Mouse (Mus musculus): ENCODE results near the gene Mtus2. TPM values are rescaled to one million over a fixed set of nuclear protein-coding genes. Genes with fewer than 3 reads are reported as not detected.

Gene Mtus2
- polyA plus RNA-seq, 1 experiment: 0.04 TPM

DNA sequence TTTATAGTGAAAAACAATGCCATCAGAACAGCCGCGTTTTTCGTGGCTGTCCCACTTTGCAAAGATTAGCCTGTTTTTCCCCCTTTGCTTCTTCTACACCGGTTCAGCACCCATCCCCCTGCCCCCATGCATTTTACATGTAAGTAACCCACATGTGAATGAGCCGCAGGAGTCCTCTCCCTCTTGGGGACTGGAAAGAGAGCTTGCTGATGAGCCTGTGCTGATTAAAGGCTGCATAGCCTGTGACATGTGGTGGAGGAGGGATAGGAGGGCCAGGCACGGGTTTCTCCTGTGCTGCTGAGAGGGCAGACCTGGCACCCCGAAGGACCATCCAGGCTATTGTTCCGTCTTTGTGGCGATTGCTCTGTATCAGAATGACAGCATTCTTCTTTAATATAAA is 151.2 kb downstream of the Mtus2 start:
- H3K4me3 ChIP-seq (ENCODE audit: insufficient read depth, poor library complexity, severe bottlenecking): no peak overlapping the region
- H3K27me3 ChIP-seq (ENCODE audit: control insufficient read depth, insufficient read depth, insufficient read length): no peaks in the 10 kb centered on the region
- TF ChIP-seq MYOD1 (IDR thresholded peaks at IDR 0.05; ENCODE audit: control insufficient read depth, insufficient read length, low read depth) (no peak), MAX (IDR thresholded peaks at IDR 0.05) (no peak)
- no peaks in the 10 kb centered on the region for H3K36me3 ChIP-seq (ENCODE audit: control insufficient read depth, insufficient read depth)
- H3K79me2 ChIP-seq (ENCODE audit: control insufficient read depth, insufficient read depth): no peaks in the 10 kb centered on the region
- no peak overlapping the region for H3ac ChIP-seq (ENCODE audit: control insufficient read depth, insufficient read length, low read depth)
- H3K79me3 ChIP-seq (ENCODE audit: low read depth): no peaks in the 10 kb centered on the region

DNA sequence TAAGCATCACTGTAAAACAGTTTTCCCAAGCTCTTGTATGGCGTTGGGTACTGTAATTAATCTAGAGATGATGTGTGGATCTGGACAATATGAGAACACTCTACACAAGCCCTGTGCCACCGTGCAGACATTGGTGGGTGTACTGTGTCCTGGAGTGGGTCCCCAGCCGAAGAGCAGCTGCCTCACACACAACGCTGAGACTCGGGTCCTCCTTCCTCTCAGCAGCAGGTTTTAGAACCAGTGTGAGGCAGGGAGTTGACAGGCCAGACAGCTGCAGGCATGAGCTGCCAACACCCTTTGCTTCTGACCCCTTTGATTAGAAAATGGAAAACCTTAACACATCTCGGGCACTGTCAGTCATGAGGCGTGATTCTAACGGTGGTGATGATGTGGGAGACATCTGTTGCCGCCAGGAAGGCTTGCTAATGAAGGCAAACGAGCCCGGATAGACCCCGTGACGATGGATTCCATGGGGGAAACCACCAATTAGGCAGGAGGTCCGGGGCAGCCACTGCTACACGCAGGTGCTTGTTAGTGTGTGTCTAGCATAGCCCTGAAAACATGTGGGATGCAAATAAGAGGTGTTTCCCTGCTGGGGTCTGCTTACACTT is 158.2 kb downstream of the Mtus2 start:
- no peaks in the 10 kb centered on the region for H3K27me3 ChIP-seq (ENCODE audit: control insufficient read depth, insufficient read depth, insufficient read length)
- H3ac ChIP-seq (ENCODE audit: control insufficient read depth, insufficient read length, low read depth): no peak overlapping the region
- no peaks in the 10 kb centered on the region for H3K36me3 ChIP-seq (ENCODE audit: control insufficient read depth, insufficient read depth)
- H3K79me3 ChIP-seq (ENCODE audit: low read depth): no peaks in the 10 kb centered on the region
- no peak overlapping the region for H3K4me3 ChIP-seq (ENCODE audit: insufficient read depth, poor library complexity, severe bottlenecking)
- H3K79me2 ChIP-seq (ENCODE audit: control insufficient read depth, insufficient read depth): no peaks in the 10 kb centered on the region
- TF ChIP-seq MAX (IDR thresholded peaks at IDR 0.05) (no peak), CTCF (IDR thresholded peaks at IDR 0.05; ENCODE audit: control insufficient read depth, insufficient read depth, insufficient read length) (no peak), USF1 (IDR thresholded peaks at IDR 0.05; ENCODE audit: low read depth) (no peak), FOSL1 (IDR thresholded peaks at IDR 0.05; ENCODE audit: insufficient read depth, low read length, poor library complexity, severe bottlenecking) (no peak), CEBPB (IDR thresholded peaks at IDR 0.05; ENCODE audit: low read depth) (no peak), MYOD1 (IDR thresholded peaks at IDR 0.05; ENCODE audit: control insufficient read depth, insufficient read length, low read depth) (no peak), MYOG (IDR thresholded peaks at IDR 0.05; ENCODE audit: control insufficient read depth, extremely low read depth, insufficient read length) (no peak)

DNA sequence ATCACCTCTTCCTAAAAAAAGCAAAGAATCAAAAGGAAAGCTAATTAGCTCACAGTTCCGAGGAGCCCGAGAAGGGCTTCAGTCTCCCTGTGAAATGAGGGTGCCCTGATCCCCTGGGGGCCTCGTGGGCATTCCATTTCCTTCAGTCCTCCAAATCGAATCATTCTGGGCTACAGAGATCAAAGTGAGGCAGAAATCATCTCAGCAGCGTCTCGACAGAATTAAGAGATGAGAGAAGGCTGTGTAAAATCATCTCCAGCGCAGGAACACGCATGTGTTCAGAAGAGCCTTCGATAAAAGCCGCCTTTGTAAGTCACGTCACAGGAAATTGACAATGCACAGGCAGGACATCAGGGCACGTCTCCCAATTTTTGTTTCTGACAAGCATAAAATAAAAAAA is 167.2 kb downstream of the Mtus2 start:
- TF ChIP-seq CEBPB (IDR thresholded peaks at IDR 0.05; ENCODE audit: low read depth): no peak
- no peak for TF ChIP-seq CTCF (IDR thresholded peaks at IDR 0.05; ENCODE audit: control insufficient read depth, insufficient read depth, insufficient read length)
- TF ChIP-seq MYOG (IDR thresholded peaks at IDR 0.05; ENCODE audit: control insufficient read depth, extremely low read depth, insufficient read length): no peak
- Histone ChIP-seq H3K27me3 (ENCODE audit: control insufficient read depth, insufficient read depth, insufficient read length) (no peaks in the 10 kb centered on the region), H3ac (ENCODE audit: control insufficient read depth, insufficient read length, low read depth) (no peak overlapping the region), H3K79me2 (ENCODE audit: control insufficient read depth, insufficient read depth) (no peaks in the 10 kb centered on the region), H3K36me3 (ENCODE audit: control insufficient read depth, insufficient read depth) (no peaks in the 10 kb centered on the region), H3K4me3 (ENCODE audit: insufficient read depth, poor library complexity, severe bottlenecking) (no peak overlapping the region), H3K79me3 (ENCODE audit: low read depth) (no peaks in the 10 kb centered on the region)

DNA sequence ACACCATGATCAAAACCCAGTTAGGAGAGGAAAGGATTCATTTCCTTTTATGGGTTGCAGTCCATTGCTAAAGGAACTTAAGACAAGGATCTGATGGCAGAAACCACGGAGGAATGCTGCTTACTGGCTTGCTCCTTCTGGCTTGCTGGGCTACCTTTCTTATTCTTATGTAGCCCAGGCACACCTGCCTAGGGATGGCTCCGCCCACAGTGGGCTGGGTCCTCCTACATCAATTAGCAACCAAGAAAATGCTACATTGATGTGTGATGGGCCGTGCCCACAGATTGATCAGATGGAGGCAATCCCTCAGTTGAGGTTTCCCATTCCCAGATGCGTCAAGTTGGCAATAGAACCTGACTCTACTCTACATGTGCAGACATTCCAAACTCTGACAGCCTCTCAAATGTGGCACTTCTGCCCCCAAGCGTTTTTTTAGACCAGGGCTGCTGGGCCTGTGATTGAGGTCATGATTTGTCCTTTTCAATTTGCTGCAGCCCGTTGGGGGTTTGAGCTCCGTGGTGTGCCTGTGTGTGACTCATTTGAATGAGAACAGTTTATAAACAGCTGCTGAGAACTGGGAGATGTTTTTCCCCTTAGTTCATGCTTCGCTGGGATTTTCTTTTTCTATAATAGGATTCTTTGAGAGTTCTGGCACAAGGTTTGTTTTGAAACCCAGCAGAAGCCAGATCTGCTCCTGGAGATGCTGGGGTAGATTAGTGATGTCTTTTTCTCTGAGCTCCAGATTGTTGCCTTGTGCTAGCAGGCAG is 173.8 kb downstream of the Mtus2 start:
- Histone ChIP-seq H3K79me3 (ENCODE audit: low read depth) (no peaks in the 10 kb centered on the region), H3K79me2 (ENCODE audit: control insufficient read depth, insufficient read depth) (no peaks in the 10 kb centered on the region), H3K4me3 (ENCODE audit: insufficient read depth, poor library complexity, severe bottlenecking) (no peak overlapping the region), H3K27me3 (ENCODE audit: control insufficient read depth, insufficient read depth, insufficient read length) (no peaks in the 10 kb centered on the region), H3K36me3 (ENCODE audit: control insufficient read depth, insufficient read depth) (no peaks in the 10 kb centered on the region), H3ac (ENCODE audit: control insufficient read depth, insufficient read length, low read depth) (no peak overlapping the region)
- TF ChIP-seq CEBPB (IDR thresholded peaks at IDR 0.05; ENCODE audit: low read depth): no peak
- no peak for TF ChIP-seq MYOD1 (IDR thresholded peaks at IDR 0.05; ENCODE audit: control insufficient read depth, insufficient read length, low read depth)
- TF ChIP-seq MAX (IDR thresholded peaks at IDR 0.05): no peak
- TF ChIP-seq USF1 (IDR thresholded peaks at IDR 0.05; ENCODE audit: low read depth): no peak
- no peak for TF ChIP-seq FOSL1 (IDR thresholded peaks at IDR 0.05; ENCODE audit: insufficient read depth, low read length, poor library complexity, severe bottlenecking)
- no peak for TF ChIP-seq MYOG (IDR thresholded peaks at IDR 0.05; ENCODE audit: control insufficient read depth, extremely low read depth, insufficient read length)
- no peak for TF ChIP-seq CTCF (IDR thresholded peaks at IDR 0.05; ENCODE audit: control insufficient read depth, insufficient read depth, insufficient read length)

DNA sequence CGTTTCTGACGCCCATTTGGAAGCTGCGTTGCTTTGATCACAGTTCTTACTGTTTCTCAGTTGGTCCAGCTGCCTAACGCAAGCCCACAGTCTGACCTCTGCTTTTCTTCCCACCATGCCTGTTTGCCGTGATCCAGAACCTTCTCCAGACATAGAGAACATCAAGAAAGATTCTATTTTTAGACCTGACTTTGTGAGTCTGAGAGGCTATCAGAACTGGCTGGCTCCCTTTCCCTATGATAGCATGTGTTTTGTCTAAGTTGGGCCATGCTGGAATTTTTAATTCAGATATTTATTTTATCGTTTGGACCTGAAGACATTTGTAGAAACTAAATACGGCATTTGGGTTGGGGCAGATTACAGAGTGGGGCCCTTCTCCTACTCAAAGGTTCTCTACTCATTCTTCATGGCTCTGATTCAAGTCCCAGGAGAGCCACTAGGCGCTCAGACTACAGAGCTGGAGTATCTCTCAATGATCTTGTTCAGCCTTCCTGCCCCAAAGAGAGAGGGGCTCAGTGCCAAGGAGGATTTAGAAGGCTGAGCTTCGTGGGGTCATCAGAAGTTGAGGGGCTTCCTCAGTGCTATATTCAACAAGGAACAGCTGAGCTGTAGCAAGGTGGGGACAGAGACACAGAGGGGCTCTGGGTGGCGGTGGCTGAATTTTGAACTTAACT is 174.5 kb downstream of the Mtus2 start:
- Histone ChIP-seq H3K36me3 (ENCODE audit: control insufficient read depth, insufficient read depth) (no peaks in the 10 kb centered on the region), H3K27me3 (ENCODE audit: control insufficient read depth, insufficient read depth, insufficient read length) (no peaks in the 10 kb centered on the region), H3K4me3 (ENCODE audit: insufficient read depth, poor library complexity, severe bottlenecking) (no peak overlapping the region), H3K79me3 (ENCODE audit: low read depth) (no peaks in the 10 kb centered on the region), H3K79me2 (ENCODE audit: control insufficient read depth, insufficient read depth) (no peaks in the 10 kb centered on the region), H3ac (ENCODE audit: control insufficient read depth, insufficient read length, low read depth) (no peak overlapping the region)
- TF ChIP-seq MYOG (IDR thresholded peaks at IDR 0.05; ENCODE audit: control insufficient read depth, extremely low read depth, insufficient read length) (no peak), CEBPB (IDR thresholded peaks at IDR 0.05; ENCODE audit: low read depth) (no peak), USF1 (IDR thresholded peaks at IDR 0.05; ENCODE audit: low read depth) (no peak), CTCF (IDR thresholded peaks at IDR 0.05; ENCODE audit: control insufficient read depth, insufficient read depth, insufficient read length) (no peak), MYOD1 (IDR thresholded peaks at IDR 0.05; ENCODE audit: control insufficient read depth, insufficient read length, low read depth) (no peak), FOSL1 (IDR thresholded peaks at IDR 0.05; ENCODE audit: insufficient read depth, low read length, poor library complexity, severe bottlenecking) (no peak), MAX (IDR thresholded peaks at IDR 0.05) (no peak)

All from C2C12 (cell line).